Mouse (Mus musculus) kidney, adult 8-10 months (tissue): Measurements from ENCODE around the gene Cyb561d2.

Experiments
- DNase-seq, 2 experiments: peaks; one replicate each; pipeline ENCODE4 v3.0.0; 2022

The Cyb561d2 gene

DNA sequence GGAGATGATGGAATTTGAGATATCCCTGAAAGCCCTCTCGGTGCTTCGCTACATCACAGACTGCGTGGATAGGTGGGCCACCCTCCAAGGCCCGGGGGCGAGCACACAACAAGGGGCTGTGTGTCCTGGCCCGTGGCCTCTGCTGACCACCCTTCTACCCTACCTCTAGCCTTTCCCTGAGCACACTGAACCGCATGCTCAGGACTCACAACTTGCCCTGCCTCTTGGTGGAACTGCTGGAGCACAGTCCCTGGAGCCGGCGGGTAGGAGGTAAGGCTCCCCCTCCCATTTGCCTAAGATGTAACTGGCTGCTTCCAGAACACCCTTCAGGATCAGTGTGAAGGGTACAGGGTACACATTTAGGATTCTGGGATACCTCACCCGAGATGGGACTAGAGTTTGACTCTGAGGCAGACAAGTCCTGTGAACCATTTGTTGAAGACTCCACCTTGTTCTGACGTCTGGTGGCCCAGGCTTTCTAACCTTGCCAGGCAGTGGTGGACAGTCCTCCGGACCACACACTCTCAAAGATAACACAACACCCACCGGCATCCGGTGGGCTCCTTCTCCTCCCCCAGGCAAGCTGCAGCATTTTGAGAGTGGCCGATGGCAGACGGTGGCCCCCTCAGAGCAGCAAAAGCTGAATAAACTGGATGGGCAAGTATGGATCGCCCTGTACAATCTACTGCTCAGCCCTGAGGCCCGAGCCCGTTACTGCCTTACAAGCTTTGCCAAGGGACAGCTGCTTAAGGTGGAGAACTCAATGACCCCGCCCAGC, 7.5 kb upstream of the Cyb561d2 start:
- DNase-seq: no peak

DNA sequence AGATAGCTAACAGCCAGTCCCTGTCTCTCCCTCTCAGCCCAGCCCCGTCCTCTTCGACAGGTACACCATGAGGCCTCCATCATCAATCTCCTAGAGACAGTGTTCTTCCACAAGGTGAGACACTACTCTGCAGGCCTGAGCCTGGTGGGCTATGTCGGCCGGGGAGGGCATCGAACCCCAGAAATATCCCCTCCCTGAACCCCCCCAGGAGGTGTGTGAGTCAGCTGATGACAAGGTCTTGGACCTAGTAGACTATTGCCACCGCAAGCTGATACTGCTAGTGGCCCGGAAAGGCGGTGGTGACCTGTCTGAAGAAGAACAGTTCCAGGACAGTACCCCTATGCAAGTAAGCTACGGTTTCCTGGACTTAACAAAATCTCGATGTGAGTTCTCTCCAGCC, 6.8 kb upstream of the Cyb561d2 start:
- no peak for DNase-seq

DNA sequence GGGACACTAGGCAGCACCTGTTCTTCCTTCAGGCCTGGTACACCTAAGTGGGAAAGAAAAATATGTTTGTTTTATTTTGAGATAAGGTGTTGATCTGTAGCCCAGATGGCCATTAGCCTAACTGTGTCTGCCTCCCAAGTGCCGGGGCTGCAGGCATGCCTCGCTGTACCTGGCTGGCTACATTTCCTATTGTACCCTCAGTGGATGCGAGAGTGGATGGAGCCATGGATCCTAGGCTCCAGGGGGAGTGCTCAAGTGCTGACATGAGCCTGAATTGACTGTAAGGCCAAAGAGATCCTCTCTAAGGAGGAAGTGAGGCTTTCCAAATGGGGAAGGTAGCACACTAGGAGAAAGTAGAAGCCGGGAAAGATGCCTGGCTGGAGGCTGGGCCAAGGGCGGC, 6.0 kb upstream of the Cyb561d2 start:
- peak in 1 of 2 experiments; percentile 22 for DNase-seq

DNA sequence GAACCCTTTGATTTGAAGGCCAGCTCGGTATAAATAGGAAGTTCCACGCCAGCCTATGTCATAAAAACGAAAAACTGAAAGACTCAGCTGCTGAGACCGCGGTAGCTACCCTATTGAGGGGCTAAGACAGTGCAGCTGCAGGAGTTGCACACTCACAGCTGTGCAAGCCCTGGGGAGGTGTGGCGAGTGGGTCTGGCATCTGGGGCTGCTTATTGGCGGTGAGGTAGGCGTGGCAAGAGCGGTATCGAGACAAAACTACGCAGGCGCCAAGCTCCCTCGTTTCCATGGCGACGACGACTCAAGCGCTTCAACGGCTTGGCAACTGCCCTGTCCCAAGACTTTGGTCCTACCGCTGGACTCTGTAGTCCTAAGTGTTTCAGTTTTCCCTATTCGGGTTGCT, 5.0 kb upstream of the Cyb561d2 start, which contains the start of gene Zmynd10:
Zmynd10 (plus strand) TSS at position 273 of the 400 bp plus-strand sequence.
- peak; percentile 97 for DNase-seq

DNA sequence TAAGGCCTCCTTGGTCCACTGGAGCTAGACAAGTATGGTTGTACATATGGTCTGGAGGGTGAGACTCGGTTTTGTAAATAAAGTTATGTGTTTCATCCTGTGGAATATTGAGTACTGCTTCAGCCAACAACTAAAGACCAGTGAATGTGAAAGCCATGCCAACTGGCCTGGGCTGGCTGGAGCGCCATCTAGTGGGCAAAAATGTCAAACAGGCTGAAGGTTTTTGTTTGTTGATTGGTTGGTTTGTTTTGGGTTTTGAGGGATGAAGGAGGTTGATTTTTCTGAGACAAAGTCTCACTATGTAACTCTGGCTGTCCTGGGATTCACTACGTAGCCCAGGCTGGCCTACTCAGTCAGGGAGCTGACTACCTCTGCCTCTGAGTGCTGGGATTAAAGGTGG, 3.6 kb upstream of the Cyb561d2 start:
- peak; percentile 63 to 85 for DNase-seq

DNA sequence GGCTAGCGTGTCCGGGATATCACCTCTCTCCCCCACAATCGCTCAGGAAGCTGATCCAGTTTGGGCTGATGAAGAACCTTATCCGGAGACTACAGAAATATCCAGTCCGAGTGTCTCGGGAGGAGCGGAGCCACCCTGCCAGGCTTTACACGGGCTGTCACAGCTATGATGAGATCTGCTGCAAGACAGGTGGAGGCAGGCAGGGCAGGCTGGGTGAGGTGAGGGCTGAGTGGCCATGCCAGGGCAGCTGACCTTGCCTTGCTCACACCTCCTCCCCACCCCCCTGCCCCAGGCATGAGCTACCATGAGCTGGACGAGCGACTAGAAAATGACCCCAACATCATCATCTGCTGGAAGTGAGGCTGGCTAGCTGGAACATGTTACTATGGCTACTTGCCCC, 3.2 kb upstream of the Cyb561d2 start:
- DNase-seq: no peak

DNA sequence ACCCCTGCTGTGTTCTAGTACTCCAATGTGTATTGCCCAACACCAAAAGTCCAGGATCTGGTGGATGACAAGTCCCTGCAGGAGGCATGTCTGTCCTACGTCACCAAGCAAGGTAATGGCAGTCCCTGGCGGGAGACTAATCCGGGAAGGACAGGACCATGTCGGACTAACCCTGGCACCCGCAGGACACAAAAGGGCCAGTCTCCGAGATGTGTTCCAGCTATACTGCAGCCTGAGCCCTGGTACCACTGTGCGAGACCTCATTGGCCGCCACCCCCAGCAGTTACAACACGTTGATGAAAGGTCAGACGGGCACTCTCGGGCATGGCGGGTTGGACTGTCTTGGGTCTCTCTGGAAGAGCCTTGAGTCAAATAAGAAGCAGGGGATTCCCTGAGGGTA, 2.7 kb upstream of the Cyb561d2 start:
- DNase-seq: no peak

DNA sequence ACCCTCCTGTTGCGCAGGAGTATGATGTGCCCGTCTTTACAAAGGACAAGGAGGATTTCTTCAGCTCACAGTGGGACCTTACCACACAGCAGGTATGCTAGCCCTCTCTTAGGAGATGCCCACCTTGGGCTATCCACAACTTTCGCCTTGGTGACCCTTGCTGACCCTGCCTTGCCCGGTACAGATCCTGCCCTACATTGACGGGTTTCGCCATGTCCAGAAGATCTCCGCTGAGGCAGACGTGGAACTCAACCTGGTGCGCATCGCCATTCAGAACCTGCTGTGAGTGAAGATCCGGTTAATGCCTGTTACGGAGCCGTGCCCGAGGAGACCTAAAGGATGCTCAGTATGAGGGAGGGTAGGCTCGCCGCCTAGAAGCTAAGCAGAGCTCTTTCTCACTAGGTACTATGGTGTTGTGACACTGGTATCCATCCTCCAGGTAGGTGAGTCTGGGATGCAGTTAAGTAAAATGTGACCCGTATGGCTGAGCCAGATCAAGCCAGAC, 2.3 kb upstream of the Cyb561d2 start:
- no peak for DNase-seq

DNA sequence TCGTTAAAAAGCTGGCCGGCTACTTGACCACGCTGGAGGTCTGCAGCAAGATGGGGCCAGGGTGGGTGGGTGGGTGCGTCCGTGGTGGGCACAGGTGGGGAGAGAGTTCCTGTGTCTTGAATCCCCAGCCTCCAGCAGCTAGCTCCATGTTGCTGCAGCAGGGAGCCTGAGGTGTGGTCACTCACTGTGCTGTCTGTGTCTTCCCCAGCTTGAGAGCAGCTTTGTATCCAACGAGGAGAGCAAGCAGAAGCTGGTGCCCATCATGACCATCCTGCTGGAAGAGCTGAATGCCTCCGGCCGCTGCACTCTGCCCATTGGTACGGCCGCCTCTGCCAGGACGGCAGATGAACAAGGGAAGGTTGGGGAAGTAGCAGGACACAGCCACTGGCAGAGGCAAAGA, 1.3 kb upstream of the Cyb561d2 start:
- no peak for DNase-seq

DNA sequence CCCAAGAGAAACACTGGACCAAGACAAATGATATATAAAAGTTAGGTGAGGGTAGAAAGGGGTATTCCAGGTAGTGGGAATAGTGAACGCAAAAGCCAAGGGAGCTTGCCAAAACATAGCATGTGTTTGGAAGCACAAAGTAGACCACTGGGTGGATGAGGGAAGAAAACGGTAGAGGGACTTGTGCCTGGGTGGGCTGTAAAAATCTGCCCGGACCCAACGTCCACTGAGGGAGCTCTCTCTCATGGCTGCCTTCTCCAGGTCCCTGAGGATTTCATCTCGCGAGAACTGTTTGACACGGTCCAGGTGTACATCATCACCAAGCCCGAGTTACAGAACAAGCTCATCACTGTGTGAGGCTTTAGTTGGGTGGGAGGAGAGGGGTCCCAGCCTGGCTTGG, 728 bp upstream of the Cyb561d2 start:
- no peak for DNase-seq

DNA sequence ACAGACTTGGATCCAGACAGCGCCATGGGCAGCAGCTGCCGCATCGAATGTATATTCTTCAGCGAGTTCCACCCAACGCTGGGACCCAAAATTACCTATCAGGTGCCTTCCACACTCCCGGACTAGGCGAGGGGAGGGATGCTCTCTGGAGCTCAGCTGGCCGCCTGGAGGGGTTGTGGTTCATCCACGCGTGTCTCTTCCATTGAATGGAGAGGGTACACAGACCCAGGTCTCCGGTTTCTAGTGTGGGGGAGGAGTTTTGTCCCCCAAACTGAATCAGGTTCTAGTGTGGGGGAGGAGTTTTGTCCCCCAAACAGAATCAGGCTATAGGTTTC, 326 bp upstream of the Cyb561d2 start:
- DNase-seq: no peak

DNA sequence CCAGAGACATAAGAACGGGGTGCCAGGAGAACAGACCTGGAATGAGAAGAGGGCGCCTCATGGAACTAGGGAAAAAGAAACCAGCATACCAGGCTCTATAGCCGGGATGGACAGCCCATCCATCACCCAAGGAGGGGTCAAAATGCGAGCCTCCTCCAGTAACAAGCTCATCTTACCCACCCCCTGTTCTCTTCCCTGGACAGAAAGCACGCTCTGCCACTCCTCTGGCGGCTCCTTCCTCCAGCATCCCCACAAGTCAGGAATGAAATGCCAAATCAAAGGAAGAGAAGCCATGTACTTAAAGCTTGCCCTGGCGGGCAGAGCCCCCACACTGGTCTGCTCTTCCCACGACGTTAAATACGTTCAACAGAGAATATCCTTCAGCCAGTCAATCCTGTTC, 988 bp downstream of the Cyb561d2 start:
- no peak for DNase-seq

DNA sequence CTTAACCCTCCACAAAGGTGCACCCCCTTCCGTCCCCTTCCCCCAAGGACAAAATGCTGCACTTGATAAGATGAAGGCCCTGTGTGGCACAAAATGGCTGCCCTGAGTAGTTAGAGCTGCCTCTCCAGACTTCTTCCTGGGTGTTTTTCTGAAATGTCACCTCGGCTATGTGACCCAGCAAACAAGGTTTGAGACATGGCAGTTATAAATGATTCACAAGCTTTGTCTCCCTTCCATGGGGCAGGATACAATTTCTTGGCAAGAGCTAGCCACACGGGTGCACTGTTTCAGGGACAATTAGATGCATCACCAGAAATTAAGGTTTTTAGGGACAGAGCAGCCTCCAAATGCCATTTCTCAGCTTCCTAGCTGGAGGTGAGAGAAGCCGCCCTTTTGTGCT, 1.6 kb downstream of the Cyb561d2 start:
- DNase-seq: no peak

DNA sequence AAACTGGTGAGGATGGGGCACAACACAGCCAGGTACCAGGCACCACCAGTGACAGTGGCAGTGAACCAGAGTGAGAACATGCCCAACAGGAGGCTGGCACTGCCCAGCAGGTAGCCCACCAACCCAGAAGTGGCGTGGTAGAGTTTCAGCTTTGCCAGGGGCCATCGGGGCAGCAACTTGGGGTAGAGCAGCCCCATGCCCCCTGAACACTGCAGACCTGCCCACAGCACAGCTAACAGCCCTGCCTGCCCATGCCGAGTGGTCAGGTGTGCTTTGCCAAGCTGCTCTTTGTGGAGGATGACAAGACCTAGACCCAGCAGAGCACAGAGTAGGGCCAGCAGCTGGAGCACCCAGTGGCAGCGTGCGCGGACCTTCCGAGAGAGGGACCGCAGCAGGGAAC, 2.1 kb downstream of the Cyb561d2 start:
- no peak for DNase-seq

DNA sequence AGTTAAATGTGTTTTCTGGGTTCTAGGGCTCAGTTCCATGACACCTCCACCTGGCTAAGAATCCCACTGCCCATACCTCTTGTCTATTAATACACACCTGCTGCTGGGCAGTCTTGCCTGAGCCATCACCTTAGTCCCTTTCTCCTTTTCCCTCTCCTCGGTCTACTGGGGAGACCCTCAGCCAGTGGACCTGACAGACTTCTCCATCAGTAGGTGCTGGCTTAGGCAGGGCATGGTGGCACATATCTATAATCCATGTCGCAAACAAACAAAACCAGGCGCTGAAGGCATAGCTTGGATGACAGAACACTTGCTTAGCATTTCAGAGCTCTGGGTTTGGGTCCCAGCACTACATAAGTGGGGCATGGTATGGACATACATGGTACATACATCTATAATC, 3.3 kb downstream of the Cyb561d2 start:
- no peak for DNase-seq

DNA sequence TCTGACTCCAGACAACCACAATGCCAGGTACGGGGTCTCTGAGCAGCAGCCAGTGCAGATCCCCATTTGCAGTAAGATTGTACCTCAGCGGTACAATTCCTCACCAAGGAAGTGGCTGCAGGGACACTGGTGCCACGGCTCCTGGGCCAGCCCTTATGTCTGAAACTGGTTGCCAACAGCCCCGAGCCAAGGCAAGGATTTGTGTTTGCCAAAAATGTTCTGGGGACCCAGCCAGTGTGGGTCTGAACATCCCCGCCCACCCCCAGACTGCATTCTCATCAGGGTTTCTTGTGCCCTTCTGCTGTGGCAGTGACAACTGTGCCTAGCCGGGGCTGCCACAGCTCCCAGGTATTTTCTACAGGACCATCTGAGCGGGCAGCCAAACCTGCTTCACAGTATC, 3.8 kb downstream of the Cyb561d2 start:
- DNase-seq: no peak

DNA sequence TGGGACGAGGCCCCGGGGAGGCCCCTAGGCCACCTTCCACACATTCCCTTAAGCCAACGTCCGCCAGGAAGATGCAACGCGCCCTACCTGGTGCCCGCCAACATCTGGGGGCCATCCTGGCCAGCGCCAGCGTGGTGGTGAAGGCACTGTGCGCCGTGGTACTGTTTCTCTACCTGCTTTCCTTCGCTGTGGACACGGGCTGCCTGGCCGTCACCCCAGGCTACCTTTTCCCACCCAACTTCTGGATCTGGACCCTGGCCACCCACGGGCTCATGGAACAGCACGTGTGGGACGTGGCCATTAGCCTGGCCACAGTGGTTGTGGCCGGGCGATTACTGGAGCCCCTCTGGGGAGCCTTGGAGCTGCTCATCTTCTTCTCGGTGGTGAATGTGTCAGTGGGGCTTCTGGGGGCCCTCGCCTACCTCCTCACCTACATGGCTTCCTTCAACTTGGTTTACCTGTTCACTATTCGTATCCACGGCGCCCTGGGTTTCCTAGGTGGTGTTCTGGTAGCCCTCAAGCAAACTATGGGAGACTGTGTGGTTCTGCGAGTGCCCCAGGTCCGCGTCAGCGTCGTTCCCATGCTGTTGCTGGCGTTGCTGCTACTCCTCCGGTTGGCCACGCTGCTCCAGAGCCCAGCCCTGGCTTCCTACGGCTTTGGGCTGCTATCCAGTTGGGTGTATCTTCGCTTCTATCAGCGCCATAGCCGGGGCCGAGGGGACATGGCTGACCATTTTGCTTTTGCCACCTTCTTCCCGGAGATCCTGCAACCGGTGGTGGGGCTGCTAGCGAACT, 7.4 kb downstream of the Cyb561d2 start:
- DNase-seq: no peak

DNA sequence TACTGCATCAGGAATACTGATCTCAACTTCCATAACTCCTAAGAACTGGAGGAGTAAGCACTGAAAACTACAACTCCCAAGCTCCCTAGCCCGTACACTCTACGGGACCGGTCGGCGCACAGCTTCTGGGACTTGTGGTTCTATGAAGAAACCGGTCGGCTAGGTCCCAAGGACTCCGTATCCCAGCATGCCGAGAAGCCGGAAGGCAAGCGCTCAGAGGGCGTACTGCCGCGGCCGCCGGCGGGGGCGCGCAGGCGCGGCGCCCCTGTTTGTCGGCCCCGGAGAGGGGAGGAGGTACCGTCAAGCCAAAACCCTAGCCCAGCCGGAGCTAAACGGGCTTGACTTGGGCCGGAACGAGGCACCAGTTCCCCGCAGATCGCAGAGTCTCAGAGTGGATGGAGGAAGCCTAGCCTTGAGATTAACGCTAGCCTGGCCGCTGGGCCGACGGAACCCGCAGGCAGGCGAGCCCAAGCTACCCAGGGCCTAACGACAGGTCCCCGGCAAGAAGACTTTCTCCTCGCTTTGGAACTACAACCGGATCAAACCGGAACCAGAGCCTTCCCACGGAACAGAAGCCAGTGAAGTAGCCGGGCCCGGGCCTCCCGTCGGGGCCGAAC, 8.1 kb downstream of the Cyb561d2 start, which contains the start of gene Tmem115:
Tmem115 (plus strand) TSS at position 155 of the 617 bp plus-strand sequence.
- peak; percentile 95 to 97 for DNase-seq

DNA sequence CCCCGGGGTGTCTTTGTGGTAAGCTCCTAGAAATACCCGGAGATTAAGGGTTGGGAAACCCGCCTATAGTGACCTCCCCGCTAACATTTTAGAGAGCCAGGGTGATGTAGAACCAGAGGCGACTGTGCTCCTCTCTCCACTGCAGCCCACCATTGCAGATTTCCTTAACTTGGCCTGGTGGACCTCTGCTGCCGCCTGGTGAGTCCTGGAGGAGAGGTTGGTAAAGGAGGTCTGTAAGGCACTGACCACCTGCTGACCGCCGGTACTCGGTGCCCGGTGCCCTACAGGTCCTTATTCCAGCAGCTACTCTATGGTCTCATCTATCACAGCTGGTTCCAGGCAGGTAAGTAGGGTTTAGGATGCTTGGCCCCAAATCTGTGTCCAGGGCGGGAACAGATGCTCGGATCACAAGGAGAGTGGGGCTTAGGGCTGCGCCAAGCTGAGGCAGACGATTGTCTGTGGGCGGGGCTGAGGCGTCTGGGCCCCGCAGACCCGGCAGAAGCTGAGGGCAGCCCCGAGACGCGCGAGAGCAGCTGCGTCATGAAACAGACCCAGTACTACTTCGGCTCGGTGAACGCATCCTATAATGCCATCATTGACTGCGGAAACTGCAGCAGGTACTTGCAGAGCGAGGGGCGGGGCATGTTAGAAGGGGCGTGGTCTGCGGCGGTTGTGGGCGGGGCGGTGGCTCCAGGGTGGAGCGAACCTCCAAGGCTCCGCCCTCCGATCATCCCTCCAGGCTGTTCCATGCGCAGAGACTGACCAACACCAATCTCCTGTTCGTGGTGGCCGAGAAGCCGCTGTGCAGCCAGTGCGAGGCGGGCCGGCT, 15.6 kb downstream of the Cyb561d2 start:
- peak; percentile 76 to 83 for DNase-seq

DNA sequence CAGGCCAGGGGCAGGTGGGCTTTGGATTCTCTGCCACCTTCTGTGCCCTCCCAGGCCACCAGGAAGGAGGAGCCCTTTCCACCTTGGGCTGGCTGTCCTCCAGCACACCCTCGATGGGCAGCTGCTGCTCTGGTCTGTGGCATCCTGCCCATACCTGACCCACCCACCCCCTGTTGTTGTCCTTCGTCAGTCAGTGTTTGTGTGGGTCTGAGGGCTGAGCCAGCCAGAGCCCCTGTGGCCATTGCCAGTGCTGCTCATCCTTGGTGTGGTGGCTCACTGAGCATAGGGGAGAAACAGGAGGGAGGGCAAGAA, 19.6 kb downstream of the Cyb561d2 start:
- DNase-seq: no peak

DNA sequence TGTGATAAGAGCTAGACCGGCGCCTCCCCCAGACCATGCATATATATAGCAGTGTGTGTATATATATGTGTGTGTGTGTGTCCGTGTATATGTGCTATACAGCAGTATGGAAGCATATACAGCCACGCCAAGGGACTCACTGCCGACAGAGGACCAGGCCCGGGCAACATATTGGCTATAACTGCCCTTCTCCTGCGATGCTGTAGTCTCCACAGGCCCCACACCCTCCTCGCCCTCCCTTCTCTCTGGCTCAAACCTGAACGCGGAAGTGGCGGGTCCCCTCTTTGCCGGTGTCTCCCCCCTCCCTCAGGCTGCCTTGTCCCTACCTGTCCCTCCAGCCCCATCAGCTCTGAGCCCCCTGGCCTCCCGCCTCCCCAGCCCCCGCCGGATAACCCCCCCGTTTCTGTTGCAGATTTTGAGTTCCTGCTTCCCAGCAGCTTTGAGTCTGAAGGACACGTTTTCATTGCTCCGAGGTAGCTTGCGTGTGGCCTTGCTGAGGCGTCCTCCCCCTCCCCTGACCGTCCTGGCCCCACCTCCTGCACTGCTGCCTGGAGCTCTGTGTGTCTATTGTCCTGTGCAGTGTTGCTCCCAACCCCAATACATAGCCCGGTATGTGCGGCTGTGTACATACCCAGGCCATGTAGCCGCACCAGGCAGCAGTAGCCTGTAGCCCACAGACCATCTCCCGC, 20.1 kb downstream of the Cyb561d2 start:
- DNase-seq: no peak

DNA sequence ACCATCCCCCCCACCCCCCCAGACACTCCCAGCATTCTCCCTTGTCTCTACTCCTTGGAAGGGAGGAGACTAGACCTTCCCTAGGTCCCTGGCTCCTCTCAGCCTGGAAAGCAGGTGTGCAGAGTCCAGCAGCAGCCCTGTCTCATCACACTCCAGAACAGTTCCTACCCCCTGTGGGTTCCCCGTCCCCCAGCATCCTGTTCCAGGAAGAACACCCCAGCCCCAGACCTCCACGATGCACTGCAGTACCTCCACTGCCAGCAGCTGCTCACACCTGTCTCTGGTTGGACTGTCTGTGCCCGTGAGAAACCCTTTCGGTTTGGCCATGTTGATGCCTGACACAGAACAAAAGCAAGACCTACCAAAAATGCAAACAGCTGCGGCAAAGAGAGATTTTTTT, 20.8 kb downstream of the Cyb561d2 start:
- no peak for DNase-seq
